Mouse (Mus musculus) kidney, adult 18-20 months (tissue): Measurements from ENCODE around the gene Sval1.

ENCODE experiments used
- DNase-seq: peaks from one replicate; pipeline ENCODE4 v3.0.0; 2021

Gene Sval1

GRCm38 (mm10) chr6:41951330-41951729, at the start of gene Sval1:
TSS of gene Sval1 (plus strand) at chr6:41951630.
- DNase-seq, result no peak

- DNase-seq, result no peak
Measured at GRCm38 (mm10) chr6:41911625-41912024, 39.8 kb upstream of the Sval1 start.

- DNase-seq, result no peak
Measured at GRCm38 (mm10) chr6:41914883-41915282, 36.5 kb upstream of the Sval1 start.

- no peak for DNase-seq
Measured at GRCm38 (mm10) chr6:41967840-41968239, 16.4 kb downstream of the Sval1 start, which contains the start of gene Sval3. TSS of gene Sval3 (plus strand) at chr6:41968140.
